Mouse (Mus musculus) left cerebral cortex, adult 2 months (tissue): ENCODE data around the gene Cib2. TPM values are rescaled to one million over a fixed set of nuclear protein-coding genes. Genes with fewer than 3 reads are reported as not detected.

Experiments
- DNase-seq, 2 experiments: peaks; one replicate each; pipeline ENCODE4 v3.0.0; 2021 to 2022; ENCODE audit warnings: low spot score in 2 of 2, mixed read lengths in 1 of 2; ENCODE audit errors: extremely low spot score in 1 of 2
- H3K27ac ChIP-seq: fragments of 200-600 bp; 2 replicates; pipeline ENCODE4 v1.8.1; 2022
- H3K4me3 ChIP-seq: fragments of 200-600 bp; 2 replicates; pipeline ENCODE4 v1.8.1; 2022
- CTCF ChIP-seq: fragments of 200-600 bp; IDR thresholded peaks from 2 replicates; pipeline ENCODE4 v1.8.1; 2022; ENCODE audit warnings: antibody characterized with exemption, mild to moderate bottlenecking, moderate library complexity
- intact Hi-C: fragments of 180-260 bp; cut with DNase I; formaldehyde crosslinking; loops from one replicate; pipeline ENCODE4 v1.15.1; 2025
- total RNA-seq, 2 experiments: library from RNA; stranded (reverse); gene quantifications; 2 replicates each; pipeline ENCODE4 v1.2.3; 2021

Gene Cib2
- total RNA-seq, 2 experiments from 2014 or later = 22.0 to 24.2 TPM

- H3K4me3 ChIP-seq = no peak overlapping the region
- H3K27ac ChIP-seq = peak overlapping the region; percentile 68
- intact Hi-C loops = no loop called here
- TF ChIP-seq CTCF = no peak
- DNase-seq = peak; percentile 40 to 49
Measured at GRCm38 (mm10) chr9:54518921-54519320, 41.1 kb downstream of the Cib2 start.

- Histone ChIP-seq H3K27ac (no peak overlapping the region), H3K4me3 (no peak overlapping the region)
- intact Hi-C loops = no loop called here
- no peak for TF ChIP-seq CTCF
- no peak for DNase-seq
Measured at GRCm38 (mm10) chr9:54515991-54516390, 44.0 kb downstream of the Cib2 start.

GRCm38 (mm10) chr9:54502873-54503272 is 57.1 kb downstream of the Cib2 start:
- no peak for DNase-seq
- Histone ChIP-seq H3K27ac (no peak overlapping the region), H3K4me3 (no peak overlapping the region; the same call in 1 of the 2 replicates)
- intact Hi-C loops = no loop called here
- TF ChIP-seq CTCF = no peak

GRCm38 (mm10) chr9:54502111-54502495 is 57.9 kb downstream of the Cib2 start:
- no peak for TF ChIP-seq CTCF
- Histone ChIP-seq H3K4me3 (peak overlapping the region; percentile 52), H3K27ac (peak overlapping the region; percentile 75)
- intact Hi-C loops = no loop called here
- no peak for DNase-seq

GRCm38 (mm10) chr9:54501453-54502110 is 58.4 kb downstream of the Cib2 start, which contains the start of gene Dmxl2:
Dmxl2 (minus strand) TSS chr9:54501626.
- intact Hi-C loops = no loop called here
- TF ChIP-seq CTCF = no peak
- H3K4me3 ChIP-seq = peak within 1 kb of the TSS; percentile 91
- peak; percentile 87 to 88 for DNase-seq
- peak within 1 kb of the TSS; percentile 98 for H3K27ac ChIP-seq

GRCm38 (mm10) chr9:54500832-54501452 is 59.1 kb downstream of the Cib2 start:
- TF ChIP-seq CTCF = no peak
- peak overlapping the region; percentile 91 for H3K4me3 ChIP-seq
- intact Hi-C loops = no loop called here
- H3K27ac ChIP-seq = peak overlapping the region; percentile 98
- no peak for DNase-seq

GRCm38 (mm10) chr9:54499791-54500190 is 60.2 kb downstream of the Cib2 start:
- no peak for DNase-seq
- intact Hi-C loops = no loop called here
- TF ChIP-seq CTCF = no peak
- H3K27ac ChIP-seq = no peak overlapping the region
- H3K4me3 ChIP-seq = peak overlapping the region; percentile 91

- DNase-seq = no peak
- Histone ChIP-seq H3K4me3 (peak overlapping the region; percentile 91), H3K27ac (no peak overlapping the region)
- intact Hi-C loops = no loop called here
- no peak for TF ChIP-seq CTCF
Measured at GRCm38 (mm10) chr9:54499291-54499690, 60.7 kb downstream of the Cib2 start.

Other genes with a start within 250 kb of the Cib2 start
- gene Dmxl2, start 58.6 kb downstream of the Cib2 start, total RNA-seq = 100 to 1,000 TPM; 203 to 220 TPM
- gene Sh2d7, start 21.2 kb downstream of the Cib2 start, total RNA-seq = under 1 TPM in 1 of 2 experiments, not detected in 1; 0.11 TPM
- 100 to 1,000 TPM; 179 to 187 TPM for gene Idh3a, start 26.1 kb upstream of the Cib2 start, total RNA-seq
- gene Acsbg1, start 101.7 kb upstream of the Cib2 start, total RNA-seq = 100 to 1,000 TPM; 114 to 132 TPM
- 10 to 100 TPM; 40.3 to 44.1 TPM for gene Dnaja4, start 138.7 kb upstream of the Cib2 start, total RNA-seq
- 10 to 100 TPM; 49.7 to 62.1 TPM for gene Wdr61, start 174.3 kb upstream of the Cib2 start, total RNA-seq
- 1 to 10 TPM; 1.4 to 2.9 TPM for gene Crabp1, start 204.5 kb upstream of the Cib2 start, total RNA-seq